Mouse (Mus musculus) bone marrow macrophage, adult 2 months (primary cell): ENCODE data around the gene Slit1. TPM values are rescaled to one million over a fixed set of nuclear protein-coding genes. Genes with fewer than 3 reads are reported as not detected.

Experiments
- H3K27ac ChIP-seq: 2 replicates; pipeline ENCODE4 v1.5.1; 2012; ENCODE audit warnings: low read depth, low read length; ENCODE audit not compliant: insufficient read depth
- H3K4me1 ChIP-seq: 2 replicates; pipeline ENCODE4 v1.6.1; 2012; ENCODE audit warnings: low read length; ENCODE audit not compliant: control insufficient read depth, insufficient read depth
- H3K4me3 ChIP-seq: 2 replicates; pipeline ENCODE4 v1.5.1; 2012; ENCODE audit warnings: mild to moderate bottlenecking, low read length, moderate library complexity; ENCODE audit not compliant: insufficient read depth
- CTCF ChIP-seq: IDR thresholded peaks from 2 replicates; pipeline ENCODE4 v1.5.1; 2012; ENCODE audit warnings: low read depth, mild to moderate bottlenecking, low read length, moderate library complexity
- POLR2A ChIP-seq: IDR thresholded peaks from 2 replicates; pipeline ENCODE4 v1.6.1; 2012; ENCODE audit warnings: mild to moderate bottlenecking, low read depth, low read length, borderline replicate concordance
- polyA plus RNA-seq: library from polyadenylated mRNA; stranded (reverse); fragments of >200 nt; gene quantifications from 2 replicates; pipeline ENCODE4 v1.2.4, GENCODE M21; 2012; ENCODE audit not compliant: missing spikeins, insufficient read depth, insufficient read length

Gene Slit1
- polyA plus RNA-seq, 1 experiment: 4.6 TPM

GRCm38 (mm10) chr19:41705416-41705815 lies 38.0 kb downstream of the Slit1 start:
- Histone ChIP-seq H3K4me1 (no peaks in the 10 kb centered on the region), H3K4me3 (no peak overlapping the region), H3K27ac (no peak overlapping the region)
- TF ChIP-seq CTCF (no peak), POLR2A (no peak)

GRCm38 (mm10) chr19:41702638-41703037 lies 40.8 kb downstream of the Slit1 start:
- Histone ChIP-seq H3K4me3 (no peak overlapping the region), H3K4me1 (no peaks in the 10 kb centered on the region), H3K27ac (no peak overlapping the region)
- TF ChIP-seq POLR2A (no peak), CTCF (no peak)

GRCm38 (mm10) chr19:41698857-41699424 lies 44.5 kb downstream of the Slit1 start:
- Histone ChIP-seq H3K27ac (no peak overlapping the region), H3K4me1 (peaks cover 5% of the 10 kb centered on the region), H3K4me3 (no peak overlapping the region)
- TF ChIP-seq CTCF: no peak
- no peak for TF ChIP-seq POLR2A

GRCm38 (mm10) chr19:41697807-41698515 lies 45.5 kb downstream of the Slit1 start:
- H3K4me3 ChIP-seq: no peak overlapping the region
- H3K4me1 ChIP-seq: peaks cover 5% of the 10 kb centered on the region
- H3K27ac ChIP-seq: no peak overlapping the region
- TF ChIP-seq CTCF (no peak), POLR2A (no peak)

- Histone ChIP-seq H3K27ac (no peak overlapping the region), H3K4me1 (peaks cover 5% of the 10 kb centered on the region), H3K4me3 (no peak overlapping the region)
- no peak for TF ChIP-seq CTCF
- no peak for TF ChIP-seq POLR2A
These were observed 46.2 kb downstream of the Slit1 start for GRCm38 (mm10) chr19:41697111-41697806.

- no peak overlapping the region for H3K4me3 ChIP-seq
- TF ChIP-seq CTCF: no peak
- TF ChIP-seq POLR2A: no peak
- no peak overlapping the region for H3K27ac ChIP-seq
- peaks cover 5% of the 10 kb centered on the region for H3K4me1 ChIP-seq
These were observed 47.0 kb downstream of the Slit1 start for GRCm38 (mm10) chr19:41696443-41696842.

GRCm38 (mm10) chr19:41695046-41695445 lies 48.4 kb downstream of the Slit1 start:
- TF ChIP-seq CTCF (no peak), POLR2A (no peak)
- Histone ChIP-seq H3K4me3 (no peak overlapping the region), H3K27ac (no peak overlapping the region), H3K4me1 (peaks cover 5% of the 10 kb centered on the region)

- TF ChIP-seq CTCF (no peak), POLR2A (no peak)
- Histone ChIP-seq H3K27ac (no peak overlapping the region), H3K4me3 (no peak overlapping the region), H3K4me1 (peaks cover 5% of the 10 kb centered on the region)
These were observed 48.9 kb downstream of the Slit1 start for GRCm38 (mm10) chr19:41694610-41695009.

GRCm38 (mm10) chr19:41693727-41694126 lies 49.7 kb downstream of the Slit1 start:
- TF ChIP-seq CTCF: no peak
- TF ChIP-seq POLR2A: no peak
- Histone ChIP-seq H3K27ac (no peak overlapping the region), H3K4me1 (peaks cover 5% of the 10 kb centered on the region), H3K4me3 (no peak overlapping the region)

GRCm38 (mm10) chr19:41690064-41690463 lies 53.4 kb downstream of the Slit1 start:
- H3K4me1 ChIP-seq: no peaks in the 10 kb centered on the region
- TF ChIP-seq CTCF: no peak
- H3K27ac ChIP-seq: no peak overlapping the region
- no peak overlapping the region for H3K4me3 ChIP-seq
